Mouse (Mus musculus): ENCODE results near the gene Gm21985.
"Not testable (repeated sequence)": the region's sequence is repeated elsewhere in the genome, so short reads cannot be mapped to it uniquely, and the experiment has no call there.

The Gm21985 gene

DNA sequence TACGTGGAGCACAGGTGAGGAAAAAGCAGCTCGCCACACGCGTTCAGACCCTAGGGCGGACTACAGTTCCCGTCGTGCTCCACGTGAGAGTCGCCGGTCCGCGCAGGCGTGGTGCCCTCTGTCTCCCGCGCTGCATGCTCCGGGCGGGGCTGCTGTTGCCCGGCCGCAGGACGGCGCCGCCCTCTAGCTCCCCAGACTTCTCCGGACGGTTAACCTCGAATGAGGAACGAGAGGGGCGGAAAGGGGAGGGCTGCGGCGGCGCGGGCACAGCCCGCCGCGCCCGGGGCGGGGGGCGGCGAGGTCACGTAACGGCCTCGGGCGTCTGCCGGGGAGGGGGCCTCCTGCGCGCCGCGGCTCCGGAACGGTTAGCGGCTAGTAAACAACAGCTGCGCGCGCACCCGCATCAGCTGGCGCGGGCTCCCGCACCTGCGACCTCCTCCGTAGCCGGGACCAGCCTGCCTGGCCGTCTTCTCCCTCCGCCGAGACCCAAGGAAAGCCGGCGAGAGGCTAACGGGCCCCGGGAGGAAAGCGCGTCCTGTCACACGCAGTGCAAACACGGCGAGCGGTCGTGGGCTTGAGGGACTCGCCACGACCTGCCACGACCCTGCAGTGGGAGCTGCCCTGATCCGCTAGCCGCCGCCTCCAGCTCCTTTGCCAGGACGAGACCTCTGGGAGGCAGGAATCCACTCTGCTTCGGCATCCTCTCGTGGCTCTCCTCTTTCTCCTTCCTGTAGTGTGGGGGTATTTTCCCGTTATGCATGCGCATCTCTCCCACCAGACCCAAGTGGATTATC, 469 bp upstream of the Gm21985 start, which contains the start of gene Slc12a6:
Gene Slc12a6, plus strand, starts transcription at position 378 of the 794 bp plus-strand sequence.
- peak; percentile 95 for DNase-seq (ENCODE audit: low spot score)

- DNase-seq (ENCODE audit: low spot score): peak; percentile 35
Observed at GRCm38 (mm10) chr2:112266780-112267179, 666 bp downstream of the Gm21985 start.

GRCm38 (mm10) chr2:112267547-112268269, 1.6 kb downstream of the Gm21985 start:
- no peak for DNase-seq (ENCODE audit: low spot score)

GRCm38 (mm10) chr2:112270011-112270410, 3.9 kb downstream of the Gm21985 start:
- DNase-seq (ENCODE audit: low spot score): no peak

- DNase-seq (ENCODE audit: low spot score): no peak
Observed at GRCm38 (mm10) chr2:112272909-112273308, 6.8 kb downstream of the Gm21985 start.

GRCm38 (mm10) chr2:112273474-112273873, 7.4 kb downstream of the Gm21985 start:
- DNase-seq (ENCODE audit: low spot score): no peak

GRCm38 (mm10) chr2:112276870-112277269, 10.8 kb downstream of the Gm21985 start:
- no peak for DNase-seq (ENCODE audit: low spot score)

DNA sequence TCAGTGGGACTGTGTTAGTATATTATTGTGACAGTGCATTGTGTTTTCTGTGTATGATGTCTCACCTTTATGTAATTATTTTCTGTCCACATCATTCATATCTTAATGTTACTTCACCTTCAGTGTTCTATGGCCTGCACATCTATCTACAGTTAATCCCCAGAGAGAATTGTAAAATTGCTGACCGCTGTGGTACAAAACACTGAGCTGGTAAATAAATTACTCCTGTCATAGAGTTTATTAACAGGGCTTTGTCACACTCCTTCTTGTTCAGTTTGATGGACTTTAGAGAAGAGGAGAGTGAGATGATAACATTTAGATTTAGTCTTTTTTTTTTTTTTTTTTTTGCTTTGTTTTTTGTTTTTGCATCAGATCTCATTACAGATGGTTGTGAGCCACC, 16.7 kb downstream of the Gm21985 start:
- no peak for DNase-seq (ENCODE audit: low spot score)

DNA sequence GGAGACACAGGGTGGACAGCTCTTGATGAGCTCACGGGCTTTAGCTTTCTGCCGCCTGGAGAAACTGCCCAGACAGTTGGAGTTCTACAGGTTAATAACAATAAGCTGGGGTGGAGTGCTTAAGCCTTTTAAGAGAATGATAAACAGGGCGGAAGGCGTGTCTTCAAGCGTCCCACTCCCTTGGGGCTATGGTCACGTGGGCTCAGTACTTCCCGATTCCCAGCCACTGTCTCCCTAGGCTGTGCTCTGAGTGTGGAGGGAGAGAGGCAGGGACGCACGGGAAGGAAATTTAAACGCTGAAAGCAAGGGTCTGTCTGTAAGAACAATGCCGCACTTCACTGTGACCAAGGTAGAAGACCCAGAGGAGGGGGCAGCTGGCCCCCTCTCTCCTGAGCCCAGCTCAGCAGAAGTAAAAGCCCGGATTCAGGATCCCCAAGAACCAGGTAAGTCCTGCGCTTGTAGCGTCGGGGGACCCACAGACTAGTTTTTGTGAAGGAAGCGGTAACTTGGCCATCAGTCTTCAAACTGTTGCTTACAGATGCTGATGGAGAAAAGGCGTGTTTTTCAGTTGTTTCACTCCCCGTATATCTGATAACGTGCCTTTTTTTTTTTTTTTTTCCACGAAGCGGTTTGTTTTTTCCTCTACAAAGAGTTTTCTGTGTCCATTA, 18.4 kb downstream of the Gm21985 start:
- peak; percentile 88 for DNase-seq (ENCODE audit: low spot score)

DNA sequence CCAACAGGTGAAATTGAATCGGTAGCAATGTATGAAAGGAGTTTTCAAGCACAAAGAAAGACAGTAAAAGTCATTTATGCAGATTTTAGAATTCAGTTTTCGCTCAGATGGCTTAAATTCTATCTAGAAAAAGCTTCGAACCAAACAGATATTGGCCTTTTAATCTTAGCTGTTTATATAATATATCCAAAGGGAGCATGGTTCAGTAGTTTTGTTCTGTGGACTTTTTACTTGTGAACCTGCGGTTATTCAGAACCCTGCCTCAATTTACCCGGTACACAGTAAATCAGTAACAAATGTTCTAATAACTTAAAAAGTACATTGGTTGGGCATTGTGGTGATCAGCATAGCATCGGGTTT, 18.9 kb downstream of the Gm21985 start:
- DNase-seq (ENCODE audit: low spot score): no peak

DNA sequence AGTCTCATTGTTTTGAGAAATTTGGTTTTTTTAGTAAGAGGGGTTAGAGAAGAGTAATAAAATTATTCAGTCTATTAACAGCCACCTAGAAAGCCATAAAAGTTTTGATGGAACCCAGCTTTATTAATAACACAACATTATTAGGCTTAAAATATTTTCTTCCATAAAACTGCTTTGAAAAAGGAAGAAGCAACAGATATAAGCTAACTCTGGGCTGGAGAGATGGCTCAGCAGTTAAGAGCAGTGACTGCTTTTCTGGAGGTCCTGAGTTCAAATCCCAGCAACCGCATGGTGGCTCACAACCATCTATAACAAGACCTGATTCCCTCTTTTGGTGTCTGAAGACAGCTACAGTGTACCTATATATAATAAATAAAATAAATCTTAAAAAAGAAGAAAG, 19.9 kb downstream of the Gm21985 start:
- not testable (repeated sequence) for DNase-seq (ENCODE audit: low spot score)

- no peak for DNase-seq (ENCODE audit: low spot score)
Observed at GRCm38 (mm10) chr2:112287059-112287458, 20.9 kb downstream of the Gm21985 start.

GRCm38 (mm10) chr2:112289507-112289906, 23.4 kb downstream of the Gm21985 start:
- DNase-seq (ENCODE audit: low spot score): no peak

GRCm38 (mm10) chr2:112292823-112293222, 26.7 kb downstream of the Gm21985 start:
- DNase-seq (ENCODE audit: low spot score): no peak

DNA sequence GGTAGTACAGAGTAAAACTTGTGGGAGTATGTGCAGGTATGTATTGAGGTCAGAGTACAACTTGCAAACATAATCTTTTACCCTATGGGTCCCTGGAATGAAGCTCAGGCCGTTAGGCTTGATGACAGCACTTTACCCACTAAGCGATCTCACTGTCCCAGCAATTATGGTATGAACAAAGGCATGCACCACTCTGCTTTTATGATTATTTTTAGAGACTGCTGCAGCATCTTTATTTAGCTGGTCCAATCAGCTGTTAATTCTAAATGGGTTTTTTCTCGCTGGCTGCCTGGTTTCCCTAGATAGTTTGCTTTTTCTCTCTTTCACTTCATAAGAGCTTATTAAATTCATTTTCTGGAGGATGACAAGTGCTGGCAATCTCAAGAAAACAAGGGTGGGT, 30.1 kb downstream of the Gm21985 start:
- DNase-seq (ENCODE audit: low spot score): no peak

DNA sequence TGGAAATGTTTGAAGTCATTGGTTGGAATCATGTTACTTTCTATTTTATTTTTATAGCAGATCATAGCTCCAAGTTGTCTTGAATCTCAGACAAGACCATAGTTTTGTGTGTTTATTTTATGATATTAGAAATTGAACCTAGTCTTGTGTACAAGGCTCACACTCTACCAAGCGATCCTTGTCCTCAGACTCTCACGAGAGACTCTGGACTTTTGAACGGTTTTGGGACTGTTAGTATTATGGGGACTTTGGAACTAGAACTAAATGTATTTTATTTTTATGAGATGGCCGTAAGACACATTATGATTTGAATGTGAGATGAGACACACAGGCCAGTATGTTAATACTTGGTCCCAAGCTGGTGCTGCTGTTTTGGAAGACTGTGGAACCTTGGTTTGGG, 32.1 kb downstream of the Gm21985 start:
- no peak for DNase-seq (ENCODE audit: low spot score)

DNA sequence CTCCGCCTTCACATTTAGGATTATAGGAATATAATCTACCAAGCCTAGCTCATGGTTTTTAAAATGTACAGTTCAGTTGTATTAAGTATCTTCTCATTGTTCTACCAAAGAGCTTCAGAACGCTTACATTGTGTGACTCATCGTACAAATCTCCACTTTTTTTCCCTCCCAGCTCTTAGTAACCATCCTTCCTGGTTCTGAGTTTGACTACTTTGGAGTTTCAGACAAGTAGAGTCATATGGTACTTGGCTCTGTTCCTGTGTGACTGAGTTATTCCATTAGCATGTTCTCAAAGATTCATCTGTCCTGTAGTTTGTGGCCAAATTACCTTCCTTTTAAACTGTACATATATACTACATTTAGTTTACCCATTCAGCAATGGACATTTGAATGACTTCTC, 42.6 kb downstream of the Gm21985 start:
- no peak for DNase-seq (ENCODE audit: low spot score)

DNA sequence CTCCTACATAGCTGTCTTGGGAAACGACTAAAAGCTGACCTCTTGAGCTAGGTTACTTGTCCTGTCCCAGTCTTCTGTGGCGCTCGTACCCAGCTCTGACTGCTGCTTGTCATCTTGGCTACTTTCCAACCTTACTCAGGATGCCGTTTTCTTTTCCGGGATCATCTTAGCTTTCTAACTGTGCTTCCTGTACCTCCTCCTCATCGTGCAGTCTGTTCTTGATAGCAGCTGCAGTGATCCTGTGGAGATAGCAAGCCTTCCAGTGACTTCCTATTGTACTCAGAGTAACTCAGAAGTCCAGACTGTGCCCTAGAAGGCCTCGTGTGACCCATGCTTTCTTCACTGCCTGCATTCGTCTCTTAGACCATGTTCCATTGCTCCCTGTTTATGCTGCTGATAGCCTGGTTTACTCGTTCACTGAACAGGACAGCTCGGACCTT, 43.1 kb downstream of the Gm21985 start:
- no peak for DNase-seq (ENCODE audit: low spot score)

- DNase-seq (ENCODE audit: low spot score): no peak
Observed at GRCm38 (mm10) chr2:112315638-112316037, 49.5 kb downstream of the Gm21985 start.

DNA sequence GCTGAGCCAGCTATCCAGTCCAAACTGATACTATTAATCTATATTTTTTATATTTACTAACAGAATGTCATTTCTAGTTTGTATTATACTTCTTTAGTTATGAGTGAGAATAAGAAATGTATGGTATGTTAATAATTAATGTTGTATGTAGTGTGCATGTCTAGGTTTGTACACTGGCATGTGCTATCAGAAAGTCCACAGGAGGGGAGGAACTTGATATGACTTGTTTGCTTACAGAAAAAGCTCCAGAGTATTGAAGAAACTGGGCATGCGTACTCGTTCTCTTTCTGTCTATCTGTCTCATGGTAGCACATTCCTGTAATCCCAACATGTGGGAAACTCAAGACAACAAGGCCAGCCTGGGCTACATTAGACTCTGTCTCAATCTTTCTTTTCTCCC, 52.1 kb downstream of the Gm21985 start:
- no peak for DNase-seq (ENCODE audit: low spot score)

- no peak for DNase-seq (ENCODE audit: low spot score)
Observed at GRCm38 (mm10) chr2:112318905-112319304, 52.8 kb downstream of the Gm21985 start.

DNA sequence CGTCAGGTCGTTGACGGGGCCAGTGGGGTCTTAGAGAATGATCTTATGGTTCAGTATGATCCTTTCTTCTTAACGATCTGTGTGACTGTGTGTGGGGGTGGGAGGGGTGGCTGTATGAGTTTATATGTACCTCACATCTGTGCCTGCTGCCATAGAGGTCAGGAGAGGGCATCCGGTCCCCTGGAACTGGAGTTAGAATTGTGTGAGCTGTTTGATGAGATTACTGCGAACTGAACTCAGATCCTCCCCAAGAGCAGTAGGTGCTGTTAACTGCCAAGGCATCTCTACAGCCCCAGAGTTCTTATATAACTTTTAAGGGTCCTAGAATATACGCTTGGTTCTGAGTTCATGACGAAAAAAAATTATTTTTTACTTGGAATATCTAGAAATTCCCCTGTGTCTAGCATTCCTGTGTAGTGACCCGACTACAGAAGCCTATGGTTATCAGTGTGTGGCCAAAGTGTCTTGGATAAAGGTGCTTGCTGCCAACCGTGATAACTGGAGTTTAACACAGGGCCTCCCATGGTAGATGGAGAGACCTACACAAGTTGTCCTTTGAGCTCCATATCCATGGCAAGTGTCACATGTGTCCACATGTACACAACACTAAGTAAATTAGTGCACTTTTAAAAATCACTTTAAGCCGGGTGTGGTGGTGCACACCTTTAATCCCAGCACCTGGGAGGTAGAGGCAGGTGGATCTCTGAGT, 62.1 kb downstream of the Gm21985 start:
- no peak for DNase-seq (ENCODE audit: low spot score)

Measured in embryo, embryonic 10 days (tissue).